Mouse (Mus musculus): ENCODE measurements around the gene Zfp36. TPM values are rescaled to one million over a fixed set of nuclear protein-coding genes. Genes with fewer than 3 reads are reported as not detected.

The Zfp36 gene
- total RNA-seq, 1 experiment from 2014 or later, result 198 TPM

DNA sequence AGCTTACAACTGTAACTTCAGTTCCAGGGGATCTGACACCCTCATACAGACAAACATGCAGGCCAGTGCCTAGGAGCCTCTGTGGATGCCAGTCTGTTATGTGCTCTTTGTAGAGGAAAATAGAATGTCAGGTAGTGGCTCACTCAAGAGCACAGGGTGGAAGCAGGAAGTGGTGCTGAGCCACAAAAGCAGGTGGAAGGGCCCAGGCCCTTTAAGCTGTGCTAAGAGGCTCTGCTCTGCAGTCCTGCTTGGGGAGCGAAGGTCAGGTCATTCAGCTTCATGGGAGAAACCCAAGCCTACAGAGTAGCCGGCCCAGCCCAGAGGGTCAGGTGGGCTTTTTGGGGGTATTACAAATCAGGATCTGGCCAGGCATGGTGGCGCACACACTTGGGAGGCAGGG is 24.8 kb downstream of the Zfp36 start:
- peak in 1 of 2 experiments; percentile 24; a peak in 1 of 4 replicates for ATAC-seq (replicated peaks in 1 of 2; ENCODE audit: insufficient read depth in 1 of 2, low FRiP score in 2 of 2, low TSS enrichment in 1 of 2, low read depth in 1 of 2, poor library complexity in 2 of 2, severe bottlenecking in 2 of 2)

DNA sequence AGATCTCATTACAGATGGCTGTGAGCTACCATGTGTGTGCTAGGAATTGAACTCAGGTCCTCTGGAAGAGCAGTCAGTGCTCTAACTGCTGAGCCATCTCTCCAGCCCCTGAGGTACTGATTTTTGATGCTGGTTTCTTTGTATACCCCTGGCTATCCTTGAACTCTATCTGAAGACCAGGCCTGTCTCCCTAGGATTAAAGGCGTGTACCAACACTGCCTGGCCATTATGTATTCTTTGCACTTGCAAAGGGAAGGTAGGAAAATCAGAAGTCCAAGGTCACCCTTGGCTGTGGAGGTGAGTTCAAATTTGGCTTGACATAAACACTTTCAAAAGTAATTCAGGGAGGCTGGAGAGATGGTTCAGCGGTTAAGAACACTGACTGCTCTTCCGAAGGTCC is 25.5 kb downstream of the Zfp36 start:
- ATAC-seq (replicated peaks in 1 of 2; ENCODE audit: insufficient read depth in 1 of 2, low FRiP score in 2 of 2, low TSS enrichment in 1 of 2, low read depth in 1 of 2, poor library complexity in 2 of 2, severe bottlenecking in 2 of 2), result no peak

DNA sequence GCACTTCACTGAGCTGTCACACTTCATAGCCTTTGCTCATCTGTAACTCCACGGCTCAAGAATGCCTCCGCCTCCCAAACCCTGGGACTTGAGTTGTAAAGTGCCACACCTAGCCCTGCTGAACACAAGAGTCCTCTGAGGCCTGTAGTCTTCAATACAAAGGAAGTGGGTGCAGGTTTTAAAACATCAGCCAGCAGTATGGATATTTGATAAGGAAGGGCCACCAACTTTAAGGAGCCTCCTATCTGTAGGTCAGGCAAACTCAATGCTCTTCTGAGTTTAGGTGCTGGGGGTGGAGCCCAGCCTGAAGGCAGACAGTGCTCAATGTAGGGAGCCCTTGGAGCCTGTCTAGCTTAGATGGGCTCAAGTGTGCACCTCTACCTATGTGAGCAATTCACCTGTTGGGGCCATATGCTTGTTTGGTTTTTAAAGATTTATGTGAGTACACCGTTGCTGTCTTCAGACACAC is 25.9 kb downstream of the Zfp36 start:
- no peak for ATAC-seq (replicated peaks in 1 of 2; ENCODE audit: insufficient read depth in 1 of 2, low FRiP score in 2 of 2, low TSS enrichment in 1 of 2, low read depth in 1 of 2, poor library complexity in 2 of 2, severe bottlenecking in 2 of 2)

DNA sequence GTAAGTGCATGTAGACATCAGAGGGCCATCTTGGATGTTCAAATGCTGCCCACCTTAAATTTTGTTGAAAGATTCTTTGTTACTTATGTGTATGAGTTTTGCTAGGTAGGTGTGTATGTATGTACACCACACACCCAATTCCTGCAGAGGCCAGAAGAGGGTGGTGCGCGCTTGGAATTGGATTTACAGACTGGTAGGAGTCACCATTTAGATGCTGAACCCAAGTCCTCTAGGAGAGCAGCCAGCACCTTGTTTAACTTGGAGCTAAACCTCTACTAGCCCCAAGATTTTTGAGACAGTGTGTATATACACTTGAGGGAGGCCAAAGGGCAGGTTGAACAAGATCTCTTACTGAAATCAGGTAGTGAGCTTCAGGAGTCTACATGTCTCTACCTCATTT is 26.8 kb downstream of the Zfp36 start:
- ATAC-seq (replicated peaks in 1 of 2; ENCODE audit: insufficient read depth in 1 of 2, low FRiP score in 2 of 2, low TSS enrichment in 1 of 2, low read depth in 1 of 2, poor library complexity in 2 of 2, severe bottlenecking in 2 of 2), result no peak

DNA sequence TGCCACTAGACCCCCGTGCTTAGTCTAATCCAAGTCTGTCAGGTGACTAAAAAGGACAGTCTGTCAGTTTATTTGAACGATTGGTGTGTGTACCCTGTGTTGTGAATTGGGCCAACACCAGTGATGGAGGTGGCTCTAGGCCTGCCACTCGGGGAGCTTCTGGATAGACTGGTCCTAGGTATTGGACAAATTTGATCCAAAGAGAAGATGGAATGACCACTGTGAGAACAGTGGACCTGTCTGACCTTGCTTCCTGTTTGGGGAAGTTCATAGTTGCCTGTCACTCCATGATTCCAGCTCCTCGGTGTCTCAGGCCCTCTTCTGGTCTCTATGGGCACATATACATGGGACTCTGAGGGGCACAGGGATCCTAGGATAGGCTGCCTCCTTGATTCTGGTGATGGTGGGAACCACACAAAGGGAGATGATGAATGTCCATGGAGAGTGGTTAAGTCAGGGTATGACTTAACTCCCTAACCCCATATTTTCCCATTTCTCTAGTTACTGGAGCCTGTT is 28.3 kb downstream of the Zfp36 start:
- ATAC-seq (replicated peaks in 1 of 2; ENCODE audit: insufficient read depth in 1 of 2, low FRiP score in 2 of 2, low TSS enrichment in 1 of 2, low read depth in 1 of 2, poor library complexity in 2 of 2, severe bottlenecking in 2 of 2), result no peak

DNA sequence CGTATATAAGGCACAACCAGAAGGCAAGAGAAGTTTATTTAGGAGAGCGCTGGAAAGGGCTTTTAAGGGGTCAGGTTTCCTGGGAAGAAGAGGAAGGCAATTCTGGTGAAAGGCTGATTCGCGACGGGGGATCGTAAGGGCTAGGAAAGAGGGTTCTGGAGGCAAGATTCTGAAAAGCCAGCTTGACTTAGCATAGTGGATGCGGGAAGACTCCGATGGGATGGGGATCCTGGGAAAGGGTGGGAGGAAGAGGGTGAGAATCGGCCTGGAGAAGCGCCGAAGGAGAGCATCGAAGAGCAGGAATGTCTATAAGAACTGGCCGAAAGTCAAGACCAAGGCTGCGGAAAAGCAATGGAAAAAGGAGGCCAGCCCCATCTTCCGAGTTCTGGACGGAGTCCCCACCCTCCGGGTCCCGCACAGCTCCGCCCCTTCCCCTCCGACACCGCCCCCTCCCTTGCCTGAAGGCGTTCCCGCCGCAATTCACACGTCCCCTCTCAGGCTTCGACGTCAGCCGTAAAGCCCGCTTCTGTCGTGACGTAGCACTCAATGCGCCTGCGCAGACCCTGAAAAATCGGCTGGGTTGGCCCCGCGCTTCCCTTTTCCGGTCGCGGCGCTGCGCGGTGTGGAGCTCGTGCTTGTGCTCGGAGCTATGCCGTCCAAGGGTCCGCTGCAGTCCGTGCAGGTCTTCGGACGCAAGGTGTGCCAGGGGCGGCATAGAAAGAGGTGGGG is 29.7 kb downstream of the Zfp36 start, which contains the start of gene Rps16:
Rps16 (plus strand) TSS at position 498 of the 729 bp plus-strand sequence.
- ATAC-seq (replicated peaks in 1 of 2; ENCODE audit: insufficient read depth in 1 of 2, low FRiP score in 2 of 2, low TSS enrichment in 1 of 2, low read depth in 1 of 2, poor library complexity in 2 of 2, severe bottlenecking in 2 of 2), result peak; percentile 94

DNA sequence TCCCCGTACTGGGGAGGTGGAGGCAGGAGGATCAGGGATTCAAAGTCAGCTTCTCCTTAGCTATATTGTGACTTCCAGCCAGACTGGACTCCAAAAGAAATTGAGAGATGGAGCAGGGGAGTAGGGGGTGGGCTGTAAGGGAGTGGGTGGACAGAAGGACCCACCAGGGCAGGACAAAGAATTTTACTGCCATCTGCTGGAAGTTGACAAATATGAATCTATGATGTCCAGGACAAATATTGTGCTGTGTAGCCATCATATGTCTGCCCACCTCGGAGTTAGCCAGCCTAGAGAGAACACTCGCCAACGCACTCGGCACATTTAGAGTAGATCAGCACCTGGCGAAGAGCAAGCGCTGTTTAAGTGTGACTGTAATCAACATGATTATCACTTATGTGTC is 31.5 kb downstream of the Zfp36 start:
- ATAC-seq (replicated peaks in 1 of 2; ENCODE audit: insufficient read depth in 1 of 2, low FRiP score in 2 of 2, low TSS enrichment in 1 of 2, low read depth in 1 of 2, poor library complexity in 2 of 2, severe bottlenecking in 2 of 2), result no peak

DNA sequence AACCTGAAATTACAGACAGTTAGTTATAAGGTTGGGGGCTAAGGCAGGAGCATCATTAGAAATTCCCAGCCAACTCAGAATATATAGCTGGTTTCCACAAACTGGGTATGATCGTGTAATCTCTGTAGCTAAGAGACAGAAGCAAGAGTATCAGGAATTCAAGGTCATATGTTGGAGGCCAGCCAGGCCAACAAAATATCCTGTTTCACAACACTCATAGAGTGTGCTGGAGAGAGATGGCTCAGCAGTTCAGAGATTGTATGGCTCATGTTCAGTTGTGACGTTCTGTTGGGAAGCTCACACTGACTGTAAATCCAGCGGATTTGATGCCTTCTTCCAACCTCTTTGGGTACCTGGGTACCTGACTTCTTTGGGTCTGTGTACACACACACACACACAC is 32.3 kb downstream of the Zfp36 start:
- ATAC-seq (replicated peaks in 1 of 2; ENCODE audit: insufficient read depth in 1 of 2, low FRiP score in 2 of 2, low TSS enrichment in 1 of 2, low read depth in 1 of 2, poor library complexity in 2 of 2, severe bottlenecking in 2 of 2), result no peak

DNA sequence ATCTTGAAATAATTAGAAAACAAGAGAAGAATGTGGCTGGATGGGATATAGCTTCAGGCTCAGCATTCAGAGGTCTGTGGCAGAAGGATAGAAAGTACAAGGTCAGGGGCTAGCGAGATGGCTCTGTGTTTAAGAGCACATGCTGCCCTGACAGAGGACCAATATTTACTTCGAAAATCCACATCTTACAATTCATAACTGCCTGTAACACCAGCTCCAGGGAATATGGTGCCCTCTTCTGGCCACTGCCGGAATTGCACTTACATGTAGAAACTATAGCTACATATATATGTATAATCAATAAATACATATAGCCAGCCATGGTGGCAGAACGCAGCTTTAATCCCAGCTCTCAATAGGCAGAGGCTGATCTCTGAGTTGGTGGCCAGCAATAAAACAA is 35.4 kb downstream of the Zfp36 start:
- peak; percentile 65 to 70 for ATAC-seq (replicated peaks in 1 of 2; ENCODE audit: insufficient read depth in 1 of 2, low FRiP score in 2 of 2, low TSS enrichment in 1 of 2, low read depth in 1 of 2, poor library complexity in 2 of 2, severe bottlenecking in 2 of 2)

DNA sequence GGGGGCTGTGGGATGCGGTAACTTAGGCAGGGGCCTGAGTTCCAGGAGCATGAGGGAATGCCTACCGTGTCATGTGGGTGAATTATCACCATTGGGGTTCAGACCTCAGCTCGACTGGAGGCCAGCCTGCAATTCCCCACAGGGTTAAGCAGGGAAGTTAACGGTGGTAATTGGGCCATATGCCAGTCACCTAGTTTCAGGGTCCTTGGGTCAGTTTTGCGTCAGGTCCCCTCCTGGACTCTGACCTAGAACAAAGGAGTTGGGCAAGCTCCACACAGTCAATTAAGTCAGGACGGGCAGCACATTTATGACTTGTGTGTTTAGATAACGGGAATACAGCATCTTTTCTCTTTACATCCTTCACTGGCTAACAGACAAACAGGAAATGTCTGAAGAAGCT is 38.7 kb downstream of the Zfp36 start:
- ATAC-seq (replicated peaks in 1 of 2; ENCODE audit: insufficient read depth in 1 of 2, low FRiP score in 2 of 2, low TSS enrichment in 1 of 2, low read depth in 1 of 2, poor library complexity in 2 of 2, severe bottlenecking in 2 of 2), result no peak

DNA sequence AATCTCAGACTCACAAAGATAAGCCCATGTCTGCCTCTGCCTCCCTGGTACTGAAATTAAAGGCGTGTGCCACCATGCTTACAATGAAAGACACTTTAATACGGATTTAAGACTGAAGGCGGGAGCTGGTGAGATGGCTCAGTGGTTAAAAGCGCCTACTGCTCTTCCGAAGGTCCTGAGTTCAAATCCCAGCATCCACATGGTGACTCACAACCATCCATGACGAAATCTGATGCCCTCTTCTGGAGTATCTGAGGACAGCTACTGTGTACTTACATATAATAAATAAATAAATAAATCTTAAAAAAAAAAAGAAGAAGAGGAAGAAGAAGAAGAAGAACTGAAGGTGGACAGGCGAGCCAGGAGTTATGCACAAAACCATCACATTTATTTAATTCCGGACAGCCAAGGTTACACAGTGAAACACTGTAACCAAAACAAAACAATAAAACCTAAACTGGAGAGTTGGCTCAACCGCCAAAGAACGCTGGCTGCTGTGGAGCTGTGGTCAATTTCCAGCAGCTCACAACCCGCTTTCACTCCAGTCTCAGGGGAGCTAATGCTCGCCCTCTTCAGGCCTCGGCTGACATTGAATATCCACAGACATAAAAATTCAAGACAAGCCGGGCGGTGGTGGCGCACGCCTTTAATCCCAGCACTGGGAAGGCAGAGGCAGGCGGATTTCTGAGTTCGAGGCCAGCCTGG is 40.7 kb downstream of the Zfp36 start:
- peak; percentile 73 to 76; a peak in 3 of 4 replicates for ATAC-seq (replicated peaks in 1 of 2; ENCODE audit: insufficient read depth in 1 of 2, low FRiP score in 2 of 2, low TSS enrichment in 1 of 2, low read depth in 1 of 2, poor library complexity in 2 of 2, severe bottlenecking in 2 of 2)

DNA sequence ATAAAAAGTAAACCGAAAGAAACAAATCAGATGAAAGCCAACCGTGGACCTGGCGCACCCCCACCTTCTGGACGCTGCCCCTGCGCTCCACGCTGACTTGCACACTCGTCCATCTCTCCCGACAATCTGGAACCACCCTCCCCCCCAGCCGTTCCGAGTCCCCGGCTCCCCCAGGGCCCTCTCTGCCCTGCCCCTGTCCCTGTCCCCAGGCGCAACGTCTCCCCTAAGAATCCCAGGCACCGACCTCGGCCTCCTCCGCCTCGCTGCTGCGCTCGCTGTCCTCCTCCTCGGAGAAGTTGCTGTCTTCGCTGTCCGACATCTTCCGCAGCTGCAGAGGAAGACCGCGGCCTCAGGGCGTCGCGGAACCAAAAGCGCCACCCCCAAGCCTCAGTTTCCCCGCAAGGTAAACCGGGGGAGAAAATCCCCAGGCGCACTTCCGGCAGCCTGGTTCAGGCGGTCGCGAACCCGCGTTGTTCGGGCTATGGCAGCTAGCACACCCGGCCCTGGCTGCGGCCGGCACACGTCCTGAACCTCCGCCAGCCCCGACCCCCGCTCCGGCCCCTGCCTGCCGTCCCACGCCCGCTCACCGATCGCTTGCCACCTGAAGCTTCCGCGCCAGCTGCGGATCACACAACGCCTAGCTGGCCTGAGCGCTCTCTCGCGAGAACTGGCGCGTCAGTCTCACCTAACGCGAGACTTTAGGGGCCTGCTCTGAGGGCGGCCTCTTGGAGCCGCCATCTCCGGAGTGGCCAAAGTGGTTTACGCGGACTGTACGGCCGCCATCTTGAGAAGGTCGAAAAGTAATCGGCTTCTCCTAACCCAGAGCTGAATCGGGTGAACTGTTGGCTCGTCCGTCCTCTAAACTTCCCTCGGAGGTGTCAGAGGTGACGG is 41.7 kb downstream of the Zfp36 start, which contains the start of gene Supt5:
Supt5 (minus strand) TSS at position 639 of the 891 bp plus-strand sequence.
- ATAC-seq (replicated peaks in 1 of 2; ENCODE audit: insufficient read depth in 1 of 2, low FRiP score in 2 of 2, low TSS enrichment in 1 of 2, low read depth in 1 of 2, poor library complexity in 2 of 2, severe bottlenecking in 2 of 2), result peak; percentile 95 to 97

DNA sequence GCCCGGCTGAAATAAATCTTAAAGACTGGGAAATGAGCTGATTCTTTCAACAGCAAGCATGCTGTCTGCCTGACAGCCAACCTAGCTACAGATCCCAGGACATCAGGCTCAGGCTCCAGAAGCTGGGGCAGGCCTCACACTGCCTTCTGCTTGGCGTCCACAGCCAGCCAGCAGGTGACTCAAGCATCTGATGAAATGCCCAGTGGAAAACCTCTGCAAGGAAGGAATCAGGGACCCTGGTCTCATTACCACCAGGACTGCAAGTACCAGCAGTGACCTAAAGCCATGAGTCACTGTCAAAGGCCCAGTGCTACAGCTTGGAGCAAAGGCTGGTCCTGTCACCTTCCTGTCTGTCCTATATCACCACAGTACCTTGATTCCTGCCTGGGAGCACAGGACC is 44.6 kb downstream of the Zfp36 start:
- ATAC-seq (replicated peaks in 1 of 2; ENCODE audit: insufficient read depth in 1 of 2, low FRiP score in 2 of 2, low TSS enrichment in 1 of 2, low read depth in 1 of 2, poor library complexity in 2 of 2, severe bottlenecking in 2 of 2), result no peak

DNA sequence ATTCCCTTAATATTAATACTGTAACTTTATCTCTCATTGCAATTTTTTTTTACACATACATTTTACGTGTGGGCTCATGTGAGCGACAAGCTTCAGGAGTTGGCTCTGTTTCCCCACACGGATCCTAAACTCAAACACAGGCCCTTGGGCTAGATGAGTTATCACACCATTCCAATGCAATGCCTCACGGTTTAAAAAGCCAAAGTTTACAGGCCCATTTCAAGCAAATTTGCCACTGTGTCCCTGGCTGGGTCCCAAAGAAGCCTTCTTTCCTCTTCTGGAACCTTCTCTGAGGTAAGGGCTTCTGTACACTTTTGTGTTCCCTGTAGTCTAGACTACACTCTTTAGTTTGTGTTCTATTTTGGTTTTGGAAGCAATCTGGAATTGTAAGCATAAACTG is 45.5 kb downstream of the Zfp36 start:
- ATAC-seq (replicated peaks in 1 of 2; ENCODE audit: insufficient read depth in 1 of 2, low FRiP score in 2 of 2, low TSS enrichment in 1 of 2, low read depth in 1 of 2, poor library complexity in 2 of 2, severe bottlenecking in 2 of 2), result no peak

DNA sequence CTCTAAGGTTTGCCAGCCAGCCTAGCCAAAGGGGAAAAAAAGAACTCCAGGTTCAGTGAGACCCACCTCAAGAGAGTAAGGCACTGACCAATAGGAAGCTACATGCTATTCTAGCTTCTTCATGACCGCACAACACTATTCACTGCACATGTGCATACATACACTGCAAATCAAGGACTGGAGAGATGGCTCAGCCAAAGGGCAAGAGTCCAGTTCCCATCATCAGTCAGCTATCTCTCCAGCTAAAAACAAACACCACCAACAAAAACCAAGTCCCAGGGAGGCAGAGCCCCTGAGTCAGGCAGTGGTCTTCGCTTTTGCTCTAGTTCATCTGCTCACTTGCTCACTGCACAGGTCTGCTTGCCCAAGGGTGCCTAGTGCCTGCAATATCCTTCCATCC is 51.8 kb downstream of the Zfp36 start:
- ATAC-seq (replicated peaks in 1 of 2; ENCODE audit: insufficient read depth in 1 of 2, low FRiP score in 2 of 2, low TSS enrichment in 1 of 2, low read depth in 1 of 2, poor library complexity in 2 of 2, severe bottlenecking in 2 of 2), result no peak
